Mouse (Mus musculus) right cerebral cortex, adult 18-20 months (tissue): ENCODE data around the gene Srl.
"Not testable (repeated sequence)": the region's sequence is repeated elsewhere in the genome, so short reads cannot be mapped to it uniquely, and the experiment has no call there.

Experiments used
- DNase-seq: peaks from one replicate; pipeline ENCODE4 v3.0.0; 2022; ENCODE audit warnings: mixed read lengths

The Srl gene

DNA sequence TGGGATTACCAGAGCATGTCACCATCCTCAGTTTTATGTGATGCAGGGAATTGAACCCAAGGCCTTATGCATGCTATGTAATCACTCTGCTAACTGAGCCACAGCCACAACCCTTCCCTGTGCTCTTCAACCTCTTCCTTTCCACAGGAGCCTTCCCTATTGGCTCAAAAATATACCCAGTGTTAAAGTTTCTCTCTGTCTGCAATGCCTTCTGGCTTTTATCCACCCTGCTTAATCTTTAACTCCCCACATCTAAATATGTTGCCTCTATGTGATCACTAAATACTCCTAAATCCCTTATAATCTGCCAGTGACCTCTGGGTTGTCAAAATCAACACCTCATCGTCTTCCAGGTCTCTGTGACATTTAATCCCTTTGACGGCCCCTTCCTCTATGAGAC is 23.7 kb downstream of the Srl start:
- no peak for DNase-seq

DNA sequence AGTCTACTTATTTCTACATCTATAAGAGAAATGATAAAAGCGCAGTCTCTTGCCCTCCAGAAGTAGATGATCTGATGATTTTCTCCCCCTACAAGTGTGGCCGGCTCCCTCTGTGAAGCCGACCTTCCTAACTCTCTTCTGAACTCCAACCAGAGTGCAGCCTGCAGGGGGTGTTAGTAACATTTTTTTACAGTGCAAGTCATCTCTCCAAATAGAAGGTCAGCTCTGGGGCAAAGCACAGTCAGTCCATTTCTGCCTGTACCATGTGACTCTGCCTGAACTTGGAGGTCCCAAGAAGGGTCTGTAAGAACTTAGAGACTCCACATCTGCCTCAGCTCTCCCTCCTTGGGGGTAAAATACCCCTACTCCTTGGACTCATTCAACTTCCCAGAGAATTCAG is 27.2 kb downstream of the Srl start:
- DNase-seq, result no peak

DNA sequence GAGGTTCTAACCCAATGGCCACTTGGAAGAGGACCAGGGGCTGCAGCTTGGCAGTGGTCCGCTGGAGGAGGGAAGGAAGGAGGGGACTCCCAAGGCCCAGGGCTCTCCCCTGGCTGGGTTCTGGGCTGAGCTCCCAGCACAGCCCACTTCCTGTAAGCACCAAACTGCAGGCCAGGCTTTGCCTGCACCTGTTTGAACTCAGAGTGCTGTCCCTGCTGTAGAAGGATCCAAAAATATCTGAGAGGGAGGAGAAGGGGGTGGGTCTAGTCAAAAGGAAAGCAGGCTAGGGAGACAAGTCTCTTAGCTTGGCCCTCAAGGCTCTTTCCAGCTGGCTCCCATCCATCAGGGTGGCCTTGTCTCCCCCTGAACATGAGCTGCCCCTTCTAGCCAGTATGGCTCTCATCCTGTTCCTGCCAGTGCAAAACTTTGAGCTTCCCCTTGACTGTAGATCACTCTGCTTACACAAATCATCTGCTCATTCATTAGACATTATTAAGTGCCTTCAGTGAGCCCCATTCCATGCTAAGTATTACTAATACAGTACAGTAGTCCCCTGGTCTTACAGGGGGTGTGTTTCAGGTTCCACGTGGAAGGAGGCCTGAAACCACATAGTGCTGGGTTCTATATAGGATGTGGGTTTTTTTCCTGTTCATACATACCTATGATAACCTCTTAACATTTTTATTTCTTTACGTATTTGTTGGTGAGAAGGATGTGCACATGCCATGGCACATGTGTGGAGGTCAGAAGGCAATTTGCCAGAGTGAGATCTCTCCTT is 28.8 kb downstream of the Srl start:
- peak; percentile 19 for DNase-seq

DNA sequence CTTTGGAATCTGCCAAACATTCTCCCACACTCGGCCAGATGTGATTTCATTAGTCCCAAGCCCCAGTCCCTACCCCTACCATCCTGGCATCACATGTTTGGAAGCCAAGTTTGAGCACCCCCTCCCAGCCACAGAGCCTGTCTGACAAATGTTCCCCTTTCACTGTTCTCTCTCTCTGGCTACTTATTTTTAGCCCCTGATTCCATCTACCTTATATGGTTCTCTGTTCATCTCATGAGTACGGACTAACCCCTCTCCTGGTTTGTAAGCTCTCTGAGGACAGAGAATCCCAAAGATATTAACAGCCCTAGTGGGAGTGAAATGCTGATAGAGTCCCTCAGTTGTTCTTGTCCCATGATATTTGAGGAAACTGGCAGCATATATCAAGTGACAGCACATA is 30.2 kb downstream of the Srl start:
- DNase-seq, result no peak

DNA sequence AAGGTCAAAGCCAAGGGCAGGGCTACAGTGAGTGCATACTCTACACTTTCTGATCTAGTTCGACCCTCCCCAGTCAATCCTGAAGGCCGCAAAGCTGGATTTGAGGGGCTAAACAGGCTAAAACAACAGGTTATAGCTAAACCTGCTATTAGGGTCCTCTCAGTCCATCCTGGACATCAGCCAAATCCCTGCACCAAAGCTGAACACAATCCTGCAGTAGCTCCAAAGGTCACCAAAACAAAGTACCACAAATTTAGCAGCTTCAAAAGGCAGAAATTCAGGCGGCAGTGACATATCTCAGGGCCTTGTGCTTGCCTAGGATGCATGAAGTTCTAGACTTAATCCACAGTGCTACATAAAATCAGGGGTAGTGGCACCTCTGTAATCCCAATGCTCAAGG is 35.4 kb downstream of the Srl start:
- DNase-seq, result no peak

DNA sequence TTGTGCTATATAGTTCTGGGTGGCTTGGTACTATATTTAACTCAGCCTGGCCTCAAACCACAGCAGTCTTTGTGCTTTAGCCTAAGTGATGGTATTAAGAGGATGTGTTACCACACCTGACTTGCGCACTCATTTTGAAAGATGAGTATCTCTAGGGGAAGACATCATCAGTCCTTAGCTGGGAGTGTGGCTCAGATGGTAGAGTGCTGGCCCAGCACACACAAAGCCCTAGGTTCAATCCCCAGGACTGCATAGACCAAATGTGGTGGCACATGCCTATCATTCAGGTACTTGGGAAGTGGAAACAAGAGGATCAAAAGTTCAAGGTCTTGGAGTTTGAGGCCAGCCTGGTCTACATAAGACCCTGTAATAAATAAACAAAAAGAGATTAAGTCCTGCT is 38.1 kb downstream of the Srl start:
- DNase-seq, result no peak

DNA sequence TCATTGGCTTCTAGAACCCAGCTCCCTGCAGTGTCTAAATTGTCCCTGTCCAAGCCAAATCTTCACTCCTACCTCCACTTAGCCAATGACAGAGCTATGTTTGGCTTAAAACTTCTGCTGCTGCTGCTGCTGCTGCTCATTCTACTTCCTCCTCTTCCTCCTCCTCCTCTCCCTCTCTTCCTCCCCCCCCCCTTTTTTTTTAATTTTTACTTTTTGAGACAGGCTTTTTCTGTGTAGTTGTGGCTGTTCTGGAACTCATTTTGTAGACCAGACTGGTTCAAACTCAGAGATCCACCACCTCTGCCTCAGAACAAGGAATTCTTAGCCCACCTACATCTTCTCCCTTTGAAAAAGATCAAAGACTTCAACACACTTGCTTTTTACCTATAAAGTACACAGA is 39.0 kb downstream of the Srl start:
- DNase-seq, result no peak

DNA sequence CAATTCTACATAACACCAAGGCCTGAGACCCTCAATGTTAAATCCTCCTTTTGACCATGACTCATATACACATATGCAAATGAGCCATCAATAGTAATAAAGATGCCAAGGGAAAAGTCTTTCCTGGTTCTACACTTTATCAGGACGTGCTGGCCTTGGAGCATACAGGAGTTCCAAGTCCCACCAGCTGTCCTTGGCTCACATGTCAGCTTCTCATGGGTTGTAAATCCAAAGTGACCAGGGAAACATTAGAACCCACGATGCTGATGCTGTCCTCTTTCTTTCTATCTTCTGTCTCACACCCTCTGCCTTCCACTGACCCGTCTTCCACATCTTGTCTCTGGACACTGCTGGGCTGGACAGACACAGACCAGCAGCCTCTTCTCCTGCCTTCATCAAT is 39.9 kb downstream of the Srl start:
- DNase-seq, result no peak

DNA sequence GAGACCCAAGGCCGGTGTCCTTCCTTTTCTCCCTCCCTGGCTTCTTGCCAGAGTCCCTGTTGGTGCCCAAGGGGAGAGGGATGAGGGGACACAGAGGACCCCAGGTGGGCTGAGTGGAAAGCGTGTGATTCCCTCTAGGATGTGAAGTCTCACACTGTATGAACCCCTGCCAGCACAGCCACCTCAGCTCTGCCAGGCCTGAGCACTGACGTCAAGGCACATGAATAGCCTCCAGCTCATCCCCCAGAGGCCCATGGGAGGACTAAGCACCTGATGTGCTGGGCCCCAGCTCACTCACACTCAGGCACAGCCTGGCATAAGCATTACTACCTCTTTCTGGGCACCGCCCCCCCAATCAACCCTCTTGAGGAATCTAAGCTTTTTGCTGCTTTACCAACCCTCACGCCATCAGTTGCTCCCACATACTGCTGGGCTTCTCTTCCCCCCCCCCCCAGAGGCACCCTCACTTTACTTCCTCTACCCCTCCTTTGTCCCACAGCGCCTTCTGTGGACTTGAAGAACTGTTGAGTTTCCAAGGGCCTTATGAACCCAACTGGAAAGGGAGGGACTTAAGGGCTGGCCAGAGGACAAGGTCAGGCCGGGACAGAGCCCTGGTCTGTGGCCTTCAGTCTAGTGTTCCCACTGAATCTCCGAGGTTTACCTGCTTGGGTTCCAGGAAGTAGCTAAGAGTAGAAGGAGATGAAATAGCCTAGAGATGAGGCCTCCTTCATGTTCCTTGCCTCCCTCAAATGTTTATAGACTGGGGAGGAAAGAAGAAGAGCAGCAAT is 40.8 kb downstream of the Srl start:
- DNase-seq, result peak; percentile 36

DNA sequence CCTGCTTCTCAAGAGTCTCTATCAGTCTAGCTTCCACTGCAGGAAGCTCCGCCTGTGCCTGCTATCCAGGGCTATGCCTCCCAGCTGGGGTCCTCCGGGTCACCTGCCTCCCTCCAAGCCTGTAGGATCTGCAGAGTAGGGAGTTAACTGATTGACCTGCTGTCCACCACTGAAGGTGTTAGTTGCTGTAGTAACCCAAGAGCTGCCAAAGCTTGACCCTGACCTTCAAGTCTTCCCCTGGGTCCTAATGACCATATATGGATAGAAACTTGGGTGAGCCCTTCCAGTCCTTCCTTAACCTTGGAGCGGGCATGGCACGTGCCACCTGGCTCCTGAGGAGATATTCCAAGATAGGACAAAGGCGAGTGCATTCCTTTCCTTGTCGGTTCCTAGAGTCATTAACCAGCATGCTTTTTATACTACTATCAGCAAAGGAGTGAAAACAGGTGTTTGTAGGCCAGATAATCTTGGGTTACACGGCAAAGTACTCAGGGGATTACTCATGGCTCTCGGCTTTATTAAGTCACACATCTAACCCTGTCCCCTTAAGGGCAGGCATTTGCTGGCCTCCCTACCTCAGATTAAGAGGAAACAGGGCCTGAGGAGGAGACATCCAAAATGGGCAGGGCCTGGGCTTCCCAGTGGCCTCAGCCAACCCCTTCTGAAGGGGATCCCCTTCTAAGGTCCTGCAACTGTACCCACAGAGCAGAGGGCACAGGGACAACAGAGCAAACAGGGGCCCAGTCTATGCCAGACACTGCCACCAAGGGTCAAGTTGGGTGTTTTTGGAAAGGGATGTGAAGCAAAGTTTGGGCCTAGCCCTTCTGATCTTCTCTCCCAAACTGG is 43.6 kb downstream of the Srl start:
- no peak for DNase-seq

DNA sequence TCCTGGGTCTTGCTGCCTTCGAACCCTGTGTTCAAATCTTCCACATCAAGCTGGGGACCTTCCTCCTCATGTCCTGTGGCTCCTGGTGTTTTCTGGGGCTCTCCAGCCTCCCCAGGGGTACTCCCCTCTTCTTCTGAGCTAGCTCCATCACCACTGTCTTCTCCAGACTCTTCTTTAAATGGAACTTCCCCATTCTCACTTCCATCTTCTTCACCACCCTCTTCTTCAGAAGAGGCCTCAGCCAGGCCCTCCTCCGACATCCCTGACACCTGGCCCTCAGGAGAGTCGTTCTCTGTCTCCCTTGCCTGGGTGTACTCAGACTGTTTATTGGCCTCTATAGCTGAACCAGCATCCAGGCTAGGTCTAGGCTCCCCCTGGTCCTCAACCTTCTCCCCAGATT is 45.1 kb downstream of the Srl start:
- no peak for DNase-seq

DNA sequence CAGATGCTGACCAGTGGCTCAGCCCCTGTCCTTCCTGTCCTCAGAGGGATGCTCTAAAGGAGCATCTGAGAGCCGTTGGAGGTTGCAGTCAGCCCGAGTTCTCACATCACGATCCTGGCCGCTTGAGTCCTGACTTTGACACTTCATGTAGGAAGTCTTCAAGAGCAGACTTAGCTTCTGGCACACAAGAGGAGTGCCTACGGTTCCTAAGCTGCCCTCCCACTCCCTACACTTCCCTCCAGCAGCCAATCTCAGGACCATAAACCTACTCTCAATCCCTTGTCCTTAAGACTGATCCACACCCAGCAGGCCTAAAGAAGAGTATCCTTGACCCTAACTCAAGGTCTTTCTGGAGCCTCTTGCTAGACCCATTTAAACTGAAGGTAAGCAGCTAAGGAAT is 45.8 kb downstream of the Srl start:
- peak; percentile 45 for DNase-seq

DNA sequence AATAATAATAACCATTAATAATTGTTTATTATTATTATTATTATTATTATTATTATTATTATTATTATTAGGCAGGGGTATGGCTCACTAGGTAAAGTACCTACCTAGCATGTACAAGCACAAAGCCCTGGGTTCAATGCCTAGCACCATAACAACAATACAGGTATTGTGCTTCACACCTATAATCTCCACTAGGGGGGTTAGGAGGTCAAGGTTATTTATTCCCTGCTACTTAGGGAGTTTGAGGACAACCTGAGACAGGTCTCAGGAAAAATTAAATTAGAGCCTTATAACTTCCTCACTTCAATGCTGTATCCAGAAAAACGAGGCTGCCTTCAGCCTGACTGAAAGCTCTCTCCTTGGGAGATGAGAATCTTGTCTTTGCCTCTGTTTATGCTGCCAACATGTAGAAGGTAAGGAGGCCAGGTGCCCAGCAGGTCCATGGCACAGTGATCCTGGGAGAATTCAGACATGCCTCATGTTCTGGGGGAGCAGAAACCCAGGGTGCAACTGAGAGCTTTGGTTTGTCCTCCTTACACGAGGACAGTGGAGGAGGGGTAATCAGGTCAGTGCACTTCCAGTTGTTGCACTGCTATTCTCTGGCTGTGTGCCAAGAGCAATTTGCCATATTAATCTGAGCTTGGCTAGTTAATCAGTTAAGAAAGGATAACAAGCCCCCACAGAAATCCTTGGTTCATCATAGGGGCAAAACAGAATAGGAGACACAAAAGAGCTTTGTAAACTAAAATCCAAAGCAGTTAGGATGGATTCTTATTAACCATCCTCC is 48.6 kb downstream of the Srl start:
- no peak for DNase-seq

DNA sequence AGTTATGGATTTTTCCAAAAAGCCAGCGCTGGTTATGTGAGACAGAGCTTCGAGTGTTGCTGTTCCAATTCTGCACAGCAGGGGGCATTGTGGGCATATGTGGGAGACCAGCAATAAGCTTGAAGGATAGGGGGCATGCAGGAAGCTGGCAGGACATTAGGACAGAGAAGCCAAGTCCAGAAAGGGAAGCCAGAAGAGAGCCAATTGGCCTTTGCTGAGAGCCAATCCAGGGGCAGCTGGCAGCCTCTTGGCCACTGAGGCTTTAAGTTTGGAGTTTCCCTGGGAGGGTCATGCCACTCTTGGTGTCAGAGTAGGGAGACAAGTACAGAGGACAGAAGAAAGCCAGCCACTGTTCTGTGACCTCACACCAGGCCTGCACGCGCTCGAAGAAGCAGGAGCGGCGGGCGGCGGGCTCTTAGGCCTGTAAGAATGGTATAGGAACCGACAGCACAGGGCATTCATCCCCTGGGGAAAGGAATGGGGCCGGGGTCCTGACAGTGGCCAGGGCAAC is 52.4 kb downstream of the Srl start:
- DNase-seq, result peak; percentile 90

DNA sequence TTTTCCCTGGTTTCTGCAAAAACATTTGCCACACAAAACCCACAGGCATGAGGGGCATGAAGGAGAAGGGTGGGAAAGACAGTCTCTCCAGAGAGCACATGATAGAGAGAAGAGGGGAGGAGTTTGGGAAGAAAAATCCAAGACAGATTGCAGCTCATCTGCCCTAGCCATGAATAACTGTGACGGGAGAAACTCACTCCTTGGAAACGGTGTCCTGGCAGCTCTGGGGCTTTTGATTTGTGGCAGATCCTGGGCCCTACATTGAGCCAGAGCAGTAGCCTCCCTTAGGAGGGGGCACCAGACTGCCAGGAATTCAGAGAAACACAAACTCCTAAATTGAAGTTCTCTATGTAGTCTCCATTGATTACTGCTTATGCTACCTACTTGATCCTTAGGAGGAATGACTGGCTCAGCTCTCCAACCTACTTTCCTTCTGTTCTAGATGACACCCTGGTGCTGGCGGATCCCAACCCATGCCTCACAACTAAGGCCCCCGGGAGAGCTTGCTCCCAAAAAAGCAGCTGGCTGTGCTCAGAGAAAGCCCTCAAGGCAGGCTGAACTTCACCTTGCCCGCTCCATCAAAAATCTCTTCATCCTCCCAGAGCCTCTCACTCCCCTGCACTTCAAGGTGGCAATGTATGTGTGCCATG is 60.9 kb downstream of the Srl start:
- no peak for DNase-seq

DNA sequence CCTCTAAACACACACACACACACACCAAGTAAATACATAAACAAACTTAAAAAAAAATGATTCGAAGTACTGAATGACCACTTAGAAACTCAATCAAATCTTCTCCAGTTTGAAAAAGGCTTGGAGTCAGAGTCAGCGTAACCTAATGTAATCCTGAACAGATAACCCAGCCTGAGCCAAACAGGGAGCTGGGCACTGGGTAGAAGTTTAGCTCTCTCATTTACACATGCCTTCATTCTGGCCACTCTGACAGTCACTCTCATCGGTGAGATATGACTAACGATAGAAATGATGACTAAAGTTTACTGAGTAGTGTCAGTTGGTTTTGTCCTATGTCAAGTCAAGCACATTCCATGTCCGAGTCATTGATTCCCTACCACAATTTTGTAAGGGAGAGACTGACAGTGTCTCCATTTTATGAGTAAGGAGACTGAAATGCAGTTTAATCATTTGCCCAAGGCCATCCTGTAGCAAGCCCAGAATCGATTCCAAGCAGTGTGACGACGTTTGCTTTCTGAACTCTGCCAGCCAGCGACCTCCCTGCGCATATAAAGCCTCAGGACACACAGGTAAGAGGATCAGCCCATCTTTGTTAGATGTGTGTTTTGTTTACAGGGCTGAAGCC is 63.9 kb downstream of the Srl start:
- no peak for DNase-seq

DNA sequence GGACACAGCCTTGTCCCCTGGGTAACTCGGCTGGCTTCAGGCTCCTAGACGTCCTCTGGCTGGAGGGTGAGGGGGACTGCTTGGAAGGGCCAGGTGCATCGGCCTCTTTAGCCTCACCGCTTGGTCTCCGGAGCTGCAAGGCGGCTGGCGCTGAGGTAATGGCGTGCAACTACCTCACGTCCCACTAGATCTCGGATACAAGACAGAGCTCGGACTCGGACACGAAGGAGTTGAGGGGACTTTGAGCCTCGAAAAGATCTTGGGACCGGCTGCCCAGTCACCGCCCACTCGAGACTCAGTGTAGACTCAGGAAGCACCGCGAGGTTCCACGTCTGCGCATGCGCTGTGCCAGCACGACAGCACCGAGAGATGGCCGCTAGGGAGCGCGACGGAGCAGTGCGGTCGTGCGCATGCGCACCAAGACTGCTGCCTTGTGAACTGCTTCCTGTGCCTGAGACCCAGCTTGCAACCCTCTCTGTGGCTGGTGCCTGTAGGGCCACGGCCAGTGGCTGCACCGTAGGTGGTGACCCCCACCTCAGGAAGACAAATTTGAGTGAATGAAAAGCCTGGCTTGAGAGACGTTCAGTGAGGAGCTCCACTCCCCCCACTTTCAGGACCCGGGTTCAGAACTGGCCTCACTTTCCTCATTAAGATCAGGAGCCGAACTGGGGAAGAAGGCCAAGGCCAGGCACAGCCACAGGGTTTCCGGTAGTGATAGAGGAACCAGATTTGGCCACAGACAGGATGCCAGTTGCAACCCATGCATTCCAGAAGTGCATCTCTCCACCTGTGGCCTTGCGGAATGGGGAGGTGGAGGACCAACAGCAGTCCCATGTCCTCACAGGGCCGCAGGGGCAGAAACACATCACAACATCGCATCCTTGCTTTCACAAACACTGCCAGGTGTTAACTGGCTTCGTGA is 66.5 kb downstream of the Srl start:
- peak; percentile 94 for DNase-seq

DNA sequence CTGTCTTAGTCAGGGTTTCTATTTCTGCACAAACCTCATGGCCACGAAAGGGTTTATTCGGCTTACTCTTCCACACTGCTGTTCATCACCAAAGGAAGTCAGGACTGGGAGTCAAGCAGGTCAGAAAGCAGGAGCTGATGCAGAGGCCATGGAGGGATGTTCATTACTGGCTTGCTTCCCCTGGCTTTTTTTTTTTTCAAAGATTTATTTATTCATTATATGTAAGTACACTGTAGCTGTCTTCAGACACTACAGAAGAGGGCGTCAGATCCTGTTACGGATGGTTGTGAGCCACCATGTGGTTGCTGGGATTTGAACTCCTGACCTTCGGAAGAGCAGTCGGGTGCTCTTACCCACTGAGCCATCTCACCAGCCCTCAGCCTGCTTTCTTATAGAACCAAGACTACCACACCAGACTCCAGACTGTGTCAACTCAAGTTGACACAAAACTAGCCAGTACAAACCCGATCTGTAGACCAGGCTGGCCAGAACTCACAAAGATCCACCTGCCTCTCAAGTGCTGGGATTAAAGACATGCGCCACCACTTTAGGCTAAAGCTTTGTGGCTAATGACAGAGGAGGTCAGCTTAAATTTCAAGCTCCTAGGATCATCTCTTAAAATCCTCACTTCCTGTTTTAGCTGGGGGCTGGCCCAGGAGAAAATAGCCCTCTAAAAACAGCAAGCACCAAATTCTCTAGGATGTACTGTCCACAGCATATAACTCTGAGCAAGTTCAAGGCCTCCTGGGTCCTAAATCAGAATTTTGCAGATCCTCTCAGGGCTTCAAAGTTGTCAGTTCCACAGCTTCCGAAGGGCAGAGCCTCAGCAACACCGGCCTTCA is 67.4 kb downstream of the Srl start:
- DNase-seq, result not testable (repeated sequence)

DNA sequence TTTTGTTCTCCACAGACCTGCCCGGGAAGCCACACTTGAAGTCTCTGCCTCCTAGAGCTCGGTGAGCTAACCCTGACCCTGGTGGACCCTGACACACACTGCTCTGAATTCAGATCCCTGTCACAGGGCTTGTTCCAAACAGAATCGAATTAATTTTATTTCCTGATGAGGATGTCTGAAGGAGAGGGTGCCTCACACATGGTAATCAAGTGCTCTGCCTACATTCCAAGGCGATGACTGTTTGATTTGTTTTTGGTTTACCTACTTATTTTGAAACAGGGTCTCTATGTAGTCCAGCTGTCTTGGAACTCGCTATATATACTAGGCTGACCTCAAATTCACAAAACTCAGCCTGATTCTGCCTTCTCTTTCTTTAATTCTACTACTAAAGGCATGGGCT is 68.4 kb downstream of the Srl start:
- DNase-seq, result no peak
